Mouse (Mus musculus) cerebellum, adult 2 months (tissue): Measurements from ENCODE around the gene Ldb1. TPM values are rescaled to one million over a fixed set of nuclear protein-coding genes. Genes with fewer than 3 reads are reported as not detected.
"Not testable (repeated sequence)": the region's sequence is repeated elsewhere in the genome, so short reads cannot be mapped to it uniquely, and the experiment has no call there.

Source experiments
- DNase-seq, 2 experiments: peaks; one replicate each; pipeline ENCODE4 v3.0.0; 2021
- H3K27ac ChIP-seq: fragments of 200-500 bp; 2 replicates; pipeline ENCODE4 v1.5.1; 2012; ENCODE audit warnings: low read length, control low read depth, inconsistent platforms; ENCODE audit not compliant: insufficient read depth
- H3K27me3 ChIP-seq: fragments of 200-500 bp; 2 replicates; pipeline ENCODE4 v1.6.1; 2012; ENCODE audit warnings: inconsistent platforms, mild to moderate bottlenecking, low read length, moderate library complexity; ENCODE audit not compliant: control insufficient read depth, insufficient read depth
- H3K4me1 ChIP-seq: fragments of 200-500 bp; 2 replicates; pipeline ENCODE4 v1.6.1; 2011; ENCODE audit warnings: low read length; ENCODE audit not compliant: control insufficient read depth, insufficient read depth
- H3K4me3 ChIP-seq: fragments of 200-500 bp; replicated peaks from 2 replicates; pipeline ENCODE3; 2011; ENCODE audit warnings: mild to moderate bottlenecking, low read depth, low read length, control low read depth; ENCODE audit not compliant: insufficient read depth
- CTCF ChIP-seq: fragments of 200-500 bp; IDR thresholded peaks from 2 replicates; pipeline ENCODE4 v1.5.1; 2011; ENCODE audit warnings: low read depth, mild to moderate bottlenecking, control low read depth, low read length, moderate library complexity, borderline replicate concordance; ENCODE audit not compliant: insufficient read depth
- POLR2A ChIP-seq: fragments of 200-500 bp; IDR thresholded peaks from 2 replicates; pipeline ENCODE4 v1.6.1; 2011; ENCODE audit warnings: low read length, control low read depth, borderline replicate concordance; ENCODE audit not compliant: insufficient read depth
- WGBS: fragments of 180-500 bp; shearing (Covaris S2); methylation state at CpG from one replicate; pipeline ENCODE4 v1.1.7; 2018; 5-methylcytosine and 5-hydroxymethylcytosine counted together
- polyA plus RNA-seq: library from polyadenylated mRNA; depleted of rRNA; stranded (reverse); fragments of >200 nt; gene quantifications from 2 replicates; pipeline ENCODE4 v1.2.3, GENCODE M21; 2012; rRNA removed

Ldb1 gene
- polyA plus RNA-seq, 1 experiment, result 159 TPM

DNA sequence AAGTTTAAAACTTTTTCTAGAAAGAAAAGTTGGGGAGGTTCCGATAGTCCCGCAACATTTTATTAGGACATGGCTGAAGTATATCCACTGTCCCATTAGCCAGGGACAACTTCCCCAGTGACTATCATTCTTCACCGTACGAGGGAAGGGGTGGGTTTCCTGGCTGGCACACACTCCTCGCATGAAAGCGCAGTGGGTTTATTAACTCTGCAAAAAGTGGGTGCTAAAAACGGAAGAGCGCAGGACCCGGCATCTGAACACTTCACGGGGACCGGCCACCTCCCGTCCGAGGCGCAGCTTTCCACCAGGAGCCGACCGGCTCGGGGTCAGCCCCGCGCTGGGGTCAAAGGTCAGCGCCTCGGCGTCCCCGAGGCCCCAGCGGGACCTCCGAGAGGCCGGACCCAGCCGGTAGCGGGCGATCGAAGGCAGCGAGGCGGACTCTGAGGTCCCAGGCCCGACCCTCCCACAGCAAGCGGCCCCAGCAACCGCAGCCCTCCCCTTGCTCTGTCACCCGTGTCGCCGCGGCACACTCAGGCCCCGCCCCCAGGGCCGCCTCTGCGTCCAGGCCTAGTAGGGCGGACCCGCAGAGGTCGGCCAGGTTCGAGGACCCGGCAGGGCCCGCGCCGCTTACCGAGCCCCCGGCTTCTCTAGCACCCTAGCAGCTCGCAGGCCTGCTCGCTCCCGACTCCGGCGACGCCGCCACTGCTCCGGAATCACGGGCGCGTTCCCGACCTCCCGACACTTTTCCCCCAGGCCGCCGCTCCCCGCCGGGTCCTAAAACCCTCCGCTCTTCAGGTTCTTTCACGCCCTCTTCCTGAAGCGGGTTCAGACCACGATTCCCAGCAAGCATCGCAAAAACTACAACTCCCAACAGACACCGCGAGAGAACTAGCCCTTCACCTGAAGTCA, 47.0 kb downstream of the Ldb1 start, which contains the start of gene Armh3:
Armh3 (minus strand) TSS at position 704 of the 909 bp plus-strand sequence.
- Histone ChIP-seq H3K4me1 (no peaks in the 10 kb centered on the region), H3K27me3 (no peaks in the 10 kb centered on the region), H3K27ac (peak within 1 kb of the TSS; percentile 91), H3K4me3 (peak within 1 kb of the TSS; percentile 76)
- DNase-seq, result peak; percentile 95 to 96
- no peak for TF ChIP-seq CTCF
- peak; percentile 74; the same call in 1 of the 2 replicates for TF ChIP-seq POLR2A
- 1% methylated on average over 76 of the region's 76 CpGs for WGBS

GRCm38 (mm10) chr19:45997365-45997764, 47.6 kb downstream of the Ldb1 start:
- H3K27ac ChIP-seq, result no peak overlapping the region
- no peaks in the 10 kb centered on the region for H3K27me3 ChIP-seq
- 55% methylated on average over 5 of the region's 5 CpGs for WGBS
- H3K4me3 ChIP-seq, result peak overlapping the region; percentile 76
- DNase-seq, result no peak
- H3K4me1 ChIP-seq, result no peaks in the 10 kb centered on the region
- TF ChIP-seq POLR2A, result no peak
- no peak for TF ChIP-seq CTCF

DNA sequence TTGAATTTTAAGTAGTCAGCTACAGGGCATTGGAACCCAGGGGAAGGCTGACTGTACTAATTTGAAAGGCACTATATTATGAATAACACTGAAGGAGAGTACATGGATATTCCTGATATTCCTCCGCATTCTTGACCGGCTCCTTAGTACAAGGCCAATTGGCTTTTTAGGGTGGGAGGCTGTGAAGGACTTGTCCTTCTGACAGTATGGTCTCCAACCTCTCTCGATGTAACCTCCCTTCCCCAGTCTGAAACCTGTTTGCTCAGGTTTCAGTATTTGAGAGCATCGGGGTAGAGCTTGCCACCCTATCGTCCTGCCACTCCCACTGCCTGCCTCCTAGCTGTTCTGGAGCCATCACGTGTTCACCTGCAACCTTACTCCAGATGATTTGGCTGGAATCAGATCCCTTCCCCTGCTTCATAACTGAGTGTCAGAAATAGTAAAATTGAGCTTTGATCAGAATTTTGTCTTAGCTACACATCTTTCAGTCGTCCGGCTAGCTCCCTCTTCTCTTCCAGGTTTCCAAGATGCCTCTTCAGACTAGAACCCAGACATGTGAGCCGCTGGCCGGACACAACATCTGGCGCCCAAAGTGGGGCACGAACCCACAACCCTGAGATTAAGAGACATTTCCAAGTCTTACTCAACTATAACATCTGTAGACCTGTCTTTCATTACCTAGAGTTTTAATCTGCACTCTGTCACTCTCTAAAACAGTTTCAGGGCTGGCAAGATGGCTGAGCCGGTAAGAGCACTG, 50.9 kb downstream of the Ldb1 start:
- no peaks in the 10 kb centered on the region for H3K27me3 ChIP-seq
- 96% methylated on average over 13 of the region's 13 CpGs for WGBS

GRCm38 (mm10) chr19:45993441-45993840, 51.6 kb downstream of the Ldb1 start:
- not testable (repeated sequence) for H3K27me3 ChIP-seq, H3K4me1 ChIP-seq, DNase-seq, H3K27ac ChIP-seq, H3K4me3 ChIP-seq
- WGBS, result 91% methylated on average over 6 of the region's 6 CpGs

More for the DNA sequence above, 50.9 kb downstream of the Ldb1 start:
- Histone ChIP-seq H3K4me1 (no peaks in the 10 kb centered on the region), H3K4me3 (no peak overlapping the region), H3K27ac (no peak overlapping the region)
- no peak for DNase-seq
- no peak for TF ChIP-seq POLR2A
- no peak for TF ChIP-seq CTCF

DNA sequence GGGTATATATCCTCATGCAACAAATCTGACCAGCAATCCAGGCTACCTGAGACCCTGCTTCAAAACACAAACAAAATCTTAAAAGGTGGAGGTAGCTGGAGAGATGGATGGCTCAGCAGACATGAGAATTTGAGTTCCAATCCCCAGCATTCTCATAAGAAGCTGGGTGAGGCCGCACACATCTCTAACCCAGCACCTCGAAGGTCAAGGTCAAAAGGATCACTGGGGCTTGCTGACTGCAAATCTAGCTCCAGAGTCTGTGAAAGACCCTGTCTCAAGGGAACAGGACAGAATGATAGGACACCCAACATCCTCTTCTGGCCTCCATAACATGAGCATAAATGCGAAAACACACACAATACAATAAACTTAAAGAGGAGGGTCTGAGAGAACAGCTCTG, 53.8 kb downstream of the Ldb1 start:
- 96% methylated on average over 3 of the region's 3 CpGs for WGBS
- TF ChIP-seq POLR2A (no peak), CTCF (no peak)
- no peak for DNase-seq

GRCm38 (mm10) chr19:45988238-45988637, 56.8 kb downstream of the Ldb1 start:
- TF ChIP-seq CTCF, result no peak
- TF ChIP-seq POLR2A, result no peak
- 93% methylated on average over 3 of the region's 3 CpGs for WGBS
- no peak overlapping the region for H3K27ac ChIP-seq
- no peaks in the 10 kb centered on the region for H3K27me3 ChIP-seq
- no peaks in the 10 kb centered on the region for H3K4me1 ChIP-seq
- H3K4me3 ChIP-seq, result no peak overlapping the region
- no peak for DNase-seq

More for the DNA sequence above, 53.8 kb downstream of the Ldb1 start:
- H3K4me3 ChIP-seq, result no peak overlapping the region
- H3K27me3 ChIP-seq, result no peaks in the 10 kb centered on the region
- no peak overlapping the region for H3K27ac ChIP-seq
- no peaks in the 10 kb centered on the region for H3K4me1 ChIP-seq

- Histone ChIP-seq H3K4me1 (no peaks in the 10 kb centered on the region), H3K4me3 (no peak overlapping the region), H3K27ac (no peak overlapping the region), H3K27me3 (no peaks in the 10 kb centered on the region)
- TF ChIP-seq POLR2A (no peak), CTCF (no peak)
- DNase-seq, result no peak
Measured at GRCm38 (mm10) chr19:45984379-45984778, 60.6 kb downstream of the Ldb1 start.

Other genes starting within 250 kb of the Ldb1 start
- gene Kcnip2, start 229.2 kb downstream of the Ldb1 start, polyA plus RNA-seq, result 9.5 and 10.8 TPM in 2 replicates
- 17.7 and 18.2 TPM in 2 replicates for gene Armh3, start 46.7 kb downstream of the Ldb1 start, polyA plus RNA-seq
- 7.2 and 8.4 TPM in 2 replicates for gene Hps6, start 41.7 kb downstream of the Ldb1 start, polyA plus RNA-seq
- gene Pprc1, start 328 bp downstream of the Ldb1 start, polyA plus RNA-seq, result 16.9 and 18.1 TPM in 2 replicates
- gene Nolc1, start 30.6 kb upstream of the Ldb1 start, polyA plus RNA-seq, result 38.8 and 38.9 TPM in 2 replicates
- gene Elovl3, start 86.7 kb upstream of the Ldb1 start, polyA plus RNA-seq, result not detected in 2 replicates
- gene Pitx3, start 103.1 kb upstream of the Ldb1 start, polyA plus RNA-seq, result 0.14 and 0.31 TPM in 2 replicates
- 85.3 and 91.0 TPM in 2 replicates for gene Gbf1, start 107.3 kb upstream of the Ldb1 start, polyA plus RNA-seq